Mouse (Mus musculus): Measurements from ENCODE around the gene Slc44a2. TPM values are rescaled to one million over a fixed set of nuclear protein-coding genes. Genes with fewer than 3 reads are reported as not detected.
A peak's percentile ranks its signal among the peaks of the same experiment; 100 is the strongest.

The Slc44a2 gene
- polyA plus RNA-seq, 1 experiment from 2014 or later, result 74.4 TPM

DNA sequence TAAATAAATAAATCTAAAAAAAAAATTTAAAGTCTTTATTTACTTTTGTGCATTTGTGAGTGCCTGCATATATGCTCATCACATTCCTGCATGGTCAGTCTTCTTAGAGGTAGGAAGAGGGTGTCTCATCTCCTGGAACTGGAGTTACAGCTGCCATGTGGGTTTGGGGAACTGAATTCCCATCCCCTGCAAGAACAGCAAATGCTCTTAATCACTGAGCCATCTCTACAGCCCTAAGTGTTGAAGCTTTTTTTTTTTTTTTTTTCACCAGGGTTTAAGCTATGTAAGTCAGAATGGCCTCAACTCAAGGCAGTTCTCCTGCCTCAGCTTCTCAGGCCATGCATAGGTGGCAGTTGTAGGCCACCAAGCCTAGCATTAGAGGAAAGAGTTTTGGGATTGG, 14.2 kb downstream of the Slc44a2 start:
- Histone ChIP-seq H3K4me3 (ENCODE audit: low read length) (no peak overlapping the region), H3K9ac (ENCODE audit: low read length) (no peak overlapping the region), H3K27ac (ENCODE audit: low read length) (no peak overlapping the region), H3K27me3 (ENCODE audit: control insufficient read depth, insufficient read depth, low read length) (no peaks in the 10 kb centered on the region), H3K4me2 (ENCODE audit: low read depth, low read length) (no peak overlapping the region), H3K4me1 (ENCODE audit: control insufficient read depth, insufficient read depth, low read length) (peaks cover 41% of the 10 kb centered on the region), H3K9me3 (replicated peaks; ENCODE audit: control insufficient read depth, low read length) (no peaks in the 10 kb centered on the region), H3K36me3 (ENCODE audit: control insufficient read depth, insufficient read depth) (peaks cover 3% of the 10 kb centered on the region)
- no peak for ATAC-seq (replicated peaks; ENCODE audit: extremely low read depth, insufficient read depth, low FRiP score)

DNA sequence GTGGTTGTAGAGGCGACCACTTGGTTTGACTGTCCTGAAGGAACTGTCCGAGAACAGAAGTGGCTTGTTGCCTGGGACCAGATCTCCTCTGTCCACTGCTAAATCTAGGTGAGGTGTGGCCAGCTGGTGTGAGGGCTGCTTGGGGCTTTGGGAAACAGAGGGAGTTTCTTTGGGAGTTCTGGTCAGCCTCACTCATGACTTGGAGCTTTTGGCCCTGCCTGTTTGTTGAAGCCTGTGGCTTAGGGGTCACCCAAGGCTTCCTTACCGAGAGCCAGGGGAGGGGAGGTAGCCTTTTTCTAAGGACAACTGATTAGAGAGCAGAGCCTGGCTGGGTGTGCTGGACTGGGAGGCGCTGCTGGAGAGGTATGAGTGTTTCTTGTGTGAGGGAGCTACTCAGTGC, 14.9 kb downstream of the Slc44a2 start:
- Histone ChIP-seq H3K4me2 (ENCODE audit: low read depth, low read length) (no peak overlapping the region), H3K27ac (ENCODE audit: low read length) (peak overlapping the region; percentile 35; the same call in 1 of the 2 replicates), H3K27me3 (ENCODE audit: control insufficient read depth, insufficient read depth, low read length) (no peaks in the 10 kb centered on the region), H3K9me3 (replicated peaks; ENCODE audit: control insufficient read depth, low read length) (no peaks in the 10 kb centered on the region), H3K4me1 (ENCODE audit: control insufficient read depth, insufficient read depth, low read length) (peaks cover 34% of the 10 kb centered on the region), H3K4me3 (ENCODE audit: low read length) (no peak overlapping the region), H3K36me3 (ENCODE audit: control insufficient read depth, insufficient read depth) (peaks cover 5% of the 10 kb centered on the region), H3K9ac (ENCODE audit: low read length) (peak overlapping the region; percentile 14; the same call in 1 of the 2 replicates)
- no peak for ATAC-seq (replicated peaks; ENCODE audit: extremely low read depth, insufficient read depth, low FRiP score)
- 55% methylated on average over 4 of the region's 4 CpGs for WGBS

DNA sequence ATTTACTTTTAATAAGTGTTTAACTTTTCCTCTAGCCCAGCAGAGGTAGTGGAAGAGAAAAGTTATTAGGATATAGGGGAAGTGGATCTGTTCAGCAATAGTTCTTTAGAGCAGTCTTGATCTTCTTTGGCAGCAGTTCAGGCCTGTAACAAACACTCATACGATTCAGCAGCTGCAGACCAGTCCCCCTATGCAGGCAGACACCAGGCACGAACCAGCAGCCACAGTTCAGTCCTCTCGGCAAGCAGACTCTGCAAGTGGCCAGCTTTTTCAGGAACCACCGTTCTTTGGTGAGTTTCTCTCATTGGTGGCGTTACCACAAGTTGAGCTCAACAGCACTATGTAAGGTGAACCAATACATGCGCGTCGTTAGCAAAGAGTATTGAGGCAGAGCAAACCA, 16.0 kb downstream of the Slc44a2 start:
- no peak overlapping the region for H3K27ac ChIP-seq (ENCODE audit: low read length)
- H3K9me3 ChIP-seq (replicated peaks; ENCODE audit: control insufficient read depth, low read length), result no peaks in the 10 kb centered on the region
- H3K4me3 ChIP-seq (ENCODE audit: low read length), result no peak overlapping the region
- no peak overlapping the region for H3K4me2 ChIP-seq (ENCODE audit: low read depth, low read length)
- 82% methylated on average over 8 of the region's 8 CpGs for WGBS
- peaks cover 5% of the 10 kb centered on the region for H3K36me3 ChIP-seq (ENCODE audit: control insufficient read depth, insufficient read depth)
- H3K4me1 ChIP-seq (ENCODE audit: control insufficient read depth, insufficient read depth, low read length), result peaks cover 29% of the 10 kb centered on the region
- H3K27me3 ChIP-seq (ENCODE audit: control insufficient read depth, insufficient read depth, low read length), result no peaks in the 10 kb centered on the region
- H3K9ac ChIP-seq (ENCODE audit: low read length), result no peak overlapping the region
- ATAC-seq (replicated peaks; ENCODE audit: extremely low read depth, insufficient read depth, low FRiP score), result no peak

DNA sequence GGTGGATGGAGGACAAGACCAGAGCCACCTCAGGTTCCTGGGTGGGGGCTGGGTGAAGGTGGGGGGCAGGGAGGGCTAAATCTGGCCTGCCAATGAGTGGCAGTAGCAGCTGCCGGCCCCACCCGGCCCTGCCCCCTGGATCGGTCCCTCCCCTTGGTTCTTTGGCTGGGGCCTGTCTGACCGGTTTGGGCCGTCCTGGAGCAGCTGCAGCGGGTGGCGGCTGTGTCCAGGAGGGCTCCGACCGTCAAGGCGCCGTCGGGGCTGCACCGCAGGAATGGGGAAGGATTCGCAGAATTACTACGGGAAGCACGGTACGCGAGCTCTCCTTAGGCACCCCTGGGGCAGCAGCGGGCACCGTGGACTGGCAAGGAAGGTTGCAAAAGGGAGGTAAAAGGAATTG, 17.2 kb downstream of the Slc44a2 start:
- H3K9me3 ChIP-seq (replicated peaks; ENCODE audit: control insufficient read depth, low read length), result no peaks in the 10 kb centered on the region
- H3K4me2 ChIP-seq (ENCODE audit: low read depth, low read length), result peak overlapping the region; percentile 63
- H3K9ac ChIP-seq (ENCODE audit: low read length), result peak overlapping the region; percentile 70
- peak overlapping the region; percentile 48 for H3K4me3 ChIP-seq (ENCODE audit: low read length)
- peaks cover 17% of the 10 kb centered on the region for H3K4me1 ChIP-seq (ENCODE audit: control insufficient read depth, insufficient read depth, low read length)
- 0 out of 2 replicates have a peak overlapping the region, but pooled peaks have one; percentile 55 for H3K27ac ChIP-seq (ENCODE audit: low read length)
- H3K27me3 ChIP-seq (ENCODE audit: control insufficient read depth, insufficient read depth, low read length), result no peaks in the 10 kb centered on the region
- peaks cover 16% of the 10 kb centered on the region for H3K36me3 ChIP-seq (ENCODE audit: control insufficient read depth, insufficient read depth)
- WGBS, result 18% methylated on average over 20 of the region's 20 CpGs
- peak; percentile 64 for ATAC-seq (replicated peaks; ENCODE audit: extremely low read depth, insufficient read depth, low FRiP score)

DNA sequence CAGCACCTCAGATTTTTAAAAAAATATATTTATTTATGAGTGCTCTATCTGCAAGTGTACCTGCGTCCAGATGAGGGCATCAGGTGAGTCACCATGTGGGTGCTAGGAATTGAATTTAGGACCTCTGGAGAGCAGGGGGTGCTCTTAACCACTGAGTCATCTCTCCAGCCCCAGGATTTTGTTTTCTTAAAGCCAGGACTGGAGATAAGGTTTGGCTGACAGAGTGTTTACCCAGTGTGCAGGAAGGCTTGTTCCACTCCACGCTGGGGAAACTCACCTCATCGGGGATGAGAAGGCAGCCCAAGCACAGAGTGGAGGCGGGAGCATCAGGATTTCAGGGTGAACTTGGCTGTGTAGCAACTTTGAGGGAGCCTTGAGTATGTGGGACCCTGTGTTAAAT, 19.9 kb downstream of the Slc44a2 start:
- no peaks in the 10 kb centered on the region for H3K9me3 ChIP-seq (replicated peaks; ENCODE audit: control insufficient read depth, low read length)
- H3K27me3 ChIP-seq (ENCODE audit: control insufficient read depth, insufficient read depth, low read length), result no peaks in the 10 kb centered on the region
- no peak overlapping the region for H3K4me2 ChIP-seq (ENCODE audit: low read depth, low read length)
- peaks cover 29% of the 10 kb centered on the region for H3K36me3 ChIP-seq (ENCODE audit: control insufficient read depth, insufficient read depth)
- ATAC-seq (replicated peaks; ENCODE audit: extremely low read depth, insufficient read depth, low FRiP score), result no peak
- H3K4me1 ChIP-seq (ENCODE audit: control insufficient read depth, insufficient read depth, low read length), result peaks cover 11% of the 10 kb centered on the region
- 49% methylated on average over 4 of the region's 4 CpGs for WGBS
- H3K27ac ChIP-seq (ENCODE audit: low read length), result no peak overlapping the region
- no peak overlapping the region for H3K4me3 ChIP-seq (ENCODE audit: low read length)
- no peak overlapping the region for H3K9ac ChIP-seq (ENCODE audit: low read length)

DNA sequence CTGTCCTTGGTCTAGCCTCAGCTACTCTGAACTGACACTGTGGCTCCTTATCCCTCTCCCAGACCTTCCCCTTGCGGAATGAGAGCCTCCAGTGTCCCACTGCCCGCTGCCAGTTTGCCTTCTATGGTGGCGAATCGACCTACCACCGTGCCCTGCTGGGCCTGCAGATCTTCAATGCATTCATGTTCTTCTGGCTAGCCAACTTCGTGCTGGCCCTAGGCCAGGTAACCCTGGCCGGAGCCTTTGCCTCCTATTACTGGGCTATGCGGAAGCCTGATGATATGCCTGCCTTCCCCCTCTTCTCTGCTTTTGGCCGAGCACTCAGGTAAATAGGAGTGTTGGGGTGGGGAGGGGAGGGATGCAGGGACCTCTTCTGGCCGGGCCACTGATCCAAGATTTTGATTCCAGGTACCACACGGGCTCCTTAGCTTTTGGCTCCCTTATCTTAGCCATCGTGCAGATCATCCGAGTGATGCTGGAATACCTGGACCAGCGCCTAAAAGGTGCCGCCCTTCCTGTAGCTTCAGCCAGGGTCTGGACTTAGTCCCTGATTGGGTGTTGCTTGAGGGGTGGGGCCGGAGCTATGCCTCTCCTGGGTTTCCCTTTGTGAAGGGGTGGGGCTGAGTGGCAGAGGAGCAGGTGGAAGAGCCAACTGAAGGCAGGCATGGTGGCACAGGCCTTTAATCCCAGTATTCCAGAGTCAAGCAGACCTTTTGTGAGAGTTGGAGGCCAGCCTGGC, 26.3 kb downstream of the Slc44a2 start:
- Histone ChIP-seq H3K4me3 (ENCODE audit: low read length) (no peak overlapping the region), H3K27ac (ENCODE audit: low read length) (no peak overlapping the region), H3K27me3 (ENCODE audit: control insufficient read depth, insufficient read depth, low read length) (no peaks in the 10 kb centered on the region), H3K9me3 (replicated peaks; ENCODE audit: control insufficient read depth, low read length) (no peaks in the 10 kb centered on the region), H3K4me2 (ENCODE audit: low read depth, low read length) (no peak overlapping the region), H3K4me1 (ENCODE audit: control insufficient read depth, insufficient read depth, low read length) (no peaks in the 10 kb centered on the region), H3K9ac (ENCODE audit: low read length) (no peak overlapping the region), H3K36me3 (ENCODE audit: control insufficient read depth, insufficient read depth) (peaks cover 47% of the 10 kb centered on the region)
- ATAC-seq (replicated peaks; ENCODE audit: extremely low read depth, insufficient read depth, low FRiP score), result no peak
- WGBS, result 71% methylated on average over 16 of the region's 16 CpGs

DNA sequence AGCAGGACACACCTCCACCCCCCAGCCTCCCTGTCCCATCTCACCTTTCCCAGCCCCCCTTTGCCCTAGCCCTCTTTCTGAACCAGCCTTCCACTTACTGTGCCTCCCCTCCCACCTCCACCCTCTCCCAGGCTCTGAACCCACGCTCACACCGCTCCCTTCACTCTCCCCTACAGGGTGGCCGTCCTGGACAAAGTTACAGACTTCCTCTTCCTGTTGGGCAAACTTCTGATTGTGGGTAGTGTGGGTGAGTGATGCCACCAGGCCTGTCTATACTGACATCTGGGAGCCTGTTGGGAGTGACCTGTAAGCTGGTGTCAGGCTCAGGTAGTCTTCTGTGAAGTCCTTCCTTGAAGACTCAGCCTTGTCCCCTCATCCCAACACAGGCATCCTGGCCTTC, 27.7 kb downstream of the Slc44a2 start:
- Histone ChIP-seq H3K4me1 (ENCODE audit: control insufficient read depth, insufficient read depth, low read length) (peaks cover 7% of the 10 kb centered on the region; the same call in 1 of the 2 replicates), H3K4me3 (ENCODE audit: low read length) (no peak overlapping the region), H3K27ac (ENCODE audit: low read length) (no peak overlapping the region), H3K4me2 (ENCODE audit: low read depth, low read length) (no peak overlapping the region), H3K9ac (ENCODE audit: low read length) (no peak overlapping the region), H3K27me3 (ENCODE audit: control insufficient read depth, insufficient read depth, low read length) (no peaks in the 10 kb centered on the region), H3K36me3 (ENCODE audit: control insufficient read depth, insufficient read depth) (peaks cover 35% of the 10 kb centered on the region), H3K9me3 (replicated peaks; ENCODE audit: control insufficient read depth, low read length) (no peaks in the 10 kb centered on the region)
- WGBS, result 83% methylated on average over 3 of the region's 3 CpGs
- no peak for ATAC-seq (replicated peaks; ENCODE audit: extremely low read depth, insufficient read depth, low FRiP score)

DNA sequence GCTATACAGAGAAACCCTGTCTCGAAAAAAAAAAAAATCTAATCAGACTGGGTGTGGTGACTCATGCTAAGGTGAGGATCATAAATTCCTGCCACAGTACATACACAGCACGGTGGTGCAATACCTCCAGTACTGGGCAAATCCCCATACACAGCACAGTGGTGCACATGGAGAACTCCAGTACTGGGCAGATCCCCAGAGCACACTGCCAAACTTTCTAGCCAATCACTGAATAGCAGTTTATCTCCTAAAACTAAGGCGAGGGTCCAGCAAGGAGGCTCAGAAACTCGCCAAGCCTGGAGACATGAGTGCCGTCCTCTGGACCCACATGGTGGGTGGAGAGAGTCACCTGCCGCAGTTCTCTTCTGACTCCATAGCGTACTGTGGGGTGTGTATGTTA, 30.7 kb downstream of the Slc44a2 start:
- H3K27ac ChIP-seq (ENCODE audit: low read length), result no peak overlapping the region
- peaks cover 20% of the 10 kb centered on the region for H3K36me3 ChIP-seq (ENCODE audit: control insufficient read depth, insufficient read depth)

DNA sequence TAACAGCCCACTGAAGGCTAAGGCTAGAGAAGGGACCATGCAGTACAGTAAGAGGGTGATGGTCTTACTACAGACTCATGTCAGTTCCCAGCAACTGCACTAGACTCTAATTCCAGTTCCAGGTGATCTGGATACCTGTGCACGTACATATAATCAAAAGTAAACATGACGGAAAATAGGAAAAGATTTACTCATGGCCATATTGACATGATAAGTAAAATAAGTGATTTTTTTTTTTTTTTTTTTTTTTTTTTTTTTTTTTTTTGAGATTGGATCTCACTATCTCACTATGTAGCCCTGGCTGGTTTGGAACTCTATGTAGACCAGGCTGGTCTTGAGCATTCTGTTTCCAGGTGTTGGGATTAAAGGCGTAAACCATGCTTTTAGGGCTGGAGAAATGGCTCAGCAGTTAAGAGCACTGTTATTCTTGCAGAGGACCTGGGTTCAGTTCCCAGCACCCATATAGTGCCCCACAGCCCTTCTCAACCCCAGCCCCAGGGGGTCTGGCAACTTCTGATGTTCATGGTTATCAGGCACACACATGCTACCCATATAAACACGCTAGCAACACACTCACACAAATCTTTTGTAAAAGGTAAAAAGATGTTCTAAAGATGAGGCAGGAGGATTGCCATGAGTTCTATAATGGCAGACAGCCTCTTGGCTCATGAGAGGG, 31.3 kb downstream of the Slc44a2 start:
- no peaks in the 10 kb centered on the region for H3K9me3 ChIP-seq (replicated peaks; ENCODE audit: control insufficient read depth, low read length)
- H3K27me3 ChIP-seq (ENCODE audit: control insufficient read depth, insufficient read depth, low read length), result no peaks in the 10 kb centered on the region
- no peak overlapping the region for H3K9ac ChIP-seq (ENCODE audit: low read length)
- 93% methylated on average over 4 of the region's 4 CpGs for WGBS
- ATAC-seq (replicated peaks; ENCODE audit: extremely low read depth, insufficient read depth, low FRiP score), result no peak
- peak overlapping the region; percentile 4; the same call in 1 of the 2 replicates for H3K27ac ChIP-seq (ENCODE audit: low read length)
- H3K4me2 ChIP-seq (ENCODE audit: low read depth, low read length), result no peak overlapping the region
- peaks cover 7% of the 10 kb centered on the region; the same call in 1 of the 2 replicates for H3K4me1 ChIP-seq (ENCODE audit: control insufficient read depth, insufficient read depth, low read length)
- H3K4me3 ChIP-seq (ENCODE audit: low read length), result no peak overlapping the region
- peaks cover 16% of the 10 kb centered on the region for H3K36me3 ChIP-seq (ENCODE audit: control insufficient read depth, insufficient read depth)

More for the DNA sequence above, 30.7 kb downstream of the Slc44a2 start:
- peaks cover 7% of the 10 kb centered on the region; the same call in 1 of the 2 replicates for H3K4me1 ChIP-seq (ENCODE audit: control insufficient read depth, insufficient read depth, low read length)
- H3K9me3 ChIP-seq (replicated peaks; ENCODE audit: control insufficient read depth, low read length), result no peaks in the 10 kb centered on the region
- WGBS, result 82% methylated on average over 7 of the region's 7 CpGs
- ATAC-seq (replicated peaks; ENCODE audit: extremely low read depth, insufficient read depth, low FRiP score), result no peak
- H3K4me2 ChIP-seq (ENCODE audit: low read depth, low read length), result no peak overlapping the region
- H3K27me3 ChIP-seq (ENCODE audit: control insufficient read depth, insufficient read depth, low read length), result no peaks in the 10 kb centered on the region
- no peak overlapping the region for H3K9ac ChIP-seq (ENCODE audit: low read length)
- H3K4me3 ChIP-seq (ENCODE audit: low read length), result no peak overlapping the region
